Mouse (Mus musculus) ES-Bruce4 (cell line): Measurements from ENCODE around the gene Terb2. TPM values are rescaled to one million over a fixed set of nuclear protein-coding genes. Genes with fewer than 3 reads are reported as not detected.
"Not testable (repeated sequence)": the region's sequence is repeated elsewhere in the genome, so short reads cannot be mapped to it uniquely, and the experiment has no call there.

Experiments
- H3K27ac ChIP-seq: 2 replicates; pipeline ENCODE4 v1.5.1; 2012; ENCODE audit warnings: low read length, inconsistent platforms; ENCODE audit not compliant: insufficient read depth
- H3K27me3 ChIP-seq: 2 replicates; pipeline ENCODE4 v1.6.1; 2012; ENCODE audit warnings: mild to moderate bottlenecking, low read length, inconsistent platforms; ENCODE audit not compliant: control insufficient read depth, poor library complexity, insufficient read depth, severe bottlenecking
- H3K36me3 ChIP-seq: 2 replicates; pipeline ENCODE4 v1.6.1; 2012; ENCODE audit warnings: inconsistent platforms, mild to moderate bottlenecking, low read length, moderate library complexity; ENCODE audit not compliant: control insufficient read depth, poor library complexity, insufficient read depth, severe bottlenecking
- H3K4me1 ChIP-seq: one replicate; pipeline ENCODE4 v1.8.1; 2011; ENCODE audit warnings: low read length; ENCODE audit not compliant: control insufficient read depth, insufficient read depth
- H3K4me3 ChIP-seq: 2 replicates; pipeline ENCODE4 v1.5.1; 2011; ENCODE audit warnings: low read depth, mild to moderate bottlenecking, low read length
- H3K9ac ChIP-seq: 2 replicates; pipeline ENCODE4 v1.6.1; 2012; ENCODE audit warnings: low read depth, mild to moderate bottlenecking, inconsistent platforms; ENCODE audit not compliant: poor library complexity, severe bottlenecking
- H3K9me3 ChIP-seq: replicated peaks from 2 replicates; pipeline ENCODE4 v1.6.1; 2012; ENCODE audit warnings: mild to moderate bottlenecking, low read length, inconsistent platforms; ENCODE audit not compliant: control insufficient read depth, poor library complexity, insufficient read depth, severe bottlenecking
- CTCF ChIP-seq: IDR thresholded peaks from one replicate; pipeline ENCODE4 v1.8.1; 2011; ENCODE audit warnings: low read depth, low read length
- EP300 ChIP-seq: IDR thresholded peaks from 2 replicates; pipeline ENCODE4 v1.6.1; 2011; ENCODE audit warnings: low read depth, low read length; ENCODE audit not compliant: insufficient read depth
- POLR2A ChIP-seq: IDR thresholded peaks from one replicate; pipeline ENCODE4 v1.8.1; 2011; ENCODE audit warnings: low read length; ENCODE audit not compliant: insufficient read depth
- polyA plus RNA-seq: library from polyadenylated mRNA; stranded (reverse); fragments of >200 nt; gene quantifications from 2 replicates; pipeline ENCODE4 v1.2.4, GENCODE M21; 2011; ENCODE audit warnings: low read depth; ENCODE audit not compliant: missing spikeins, insufficient read depth, insufficient read length

The Terb2 gene
- polyA plus RNA-seq, 1 experiment = 0.60 TPM

DNA sequence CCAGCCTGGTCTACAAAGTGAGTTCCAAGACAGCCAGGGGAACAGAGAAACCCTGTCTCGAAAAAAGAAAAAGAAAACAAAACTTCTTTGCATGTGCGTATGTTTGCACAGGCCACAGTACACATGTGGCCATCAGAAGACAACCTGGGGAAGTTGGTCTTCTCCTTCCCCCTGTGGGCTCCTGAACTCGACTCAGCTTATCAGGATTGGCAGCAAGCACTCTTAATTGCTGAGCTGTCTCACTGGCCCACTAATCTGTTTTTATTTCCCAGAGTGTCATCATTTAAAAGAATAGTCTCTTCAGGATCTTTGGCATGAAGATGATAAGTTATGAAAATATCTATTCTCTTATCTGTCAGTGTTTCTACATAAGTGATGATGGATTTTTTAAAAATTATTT is 5.8 kb downstream of the Terb2 start:
- H3K9ac ChIP-seq = no peak overlapping the region
- no peak overlapping the region for H3K4me3 ChIP-seq
- TF ChIP-seq POLR2A (no peak), CTCF (no peak), EP300 (no peak)
- no peak overlapping the region for H3K27ac ChIP-seq
- no peaks in the 10 kb centered on the region for H3K9me3 ChIP-seq
- no peaks in the 10 kb centered on the region for H3K4me1 ChIP-seq
- H3K36me3 ChIP-seq = no peaks in the 10 kb centered on the region
- no peaks in the 10 kb centered on the region for H3K27me3 ChIP-seq

DNA sequence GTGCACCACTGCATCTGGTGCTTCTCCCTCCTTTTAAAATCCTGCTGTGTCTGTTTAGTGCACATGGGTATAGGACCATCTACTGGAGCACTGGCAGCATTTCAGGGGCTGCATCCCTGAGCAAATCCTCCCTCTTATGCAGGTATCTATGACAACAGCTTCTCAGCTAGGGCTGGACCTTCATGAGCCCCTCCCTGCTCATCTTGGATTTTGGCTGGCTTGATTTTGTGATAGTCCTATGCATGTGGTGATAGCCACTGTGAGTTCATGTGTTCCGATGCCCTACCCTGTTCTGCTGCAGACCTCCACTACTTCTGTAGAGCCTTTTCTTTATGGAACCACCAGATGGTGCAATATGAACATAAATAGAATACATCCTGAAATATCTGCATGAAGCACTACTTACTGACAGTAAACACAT is 8.4 kb downstream of the Terb2 start:
- Histone ChIP-seq H3K4me1 (no peaks in the 10 kb centered on the region), H3K4me3 (no peak overlapping the region), H3K9me3 (no peaks in the 10 kb centered on the region), H3K36me3 (no peaks in the 10 kb centered on the region), H3K27ac (no peak overlapping the region), H3K27me3 (no peaks in the 10 kb centered on the region), H3K9ac (no peak overlapping the region)
- TF ChIP-seq POLR2A (no peak), CTCF (no peak), EP300 (no peak)

DNA sequence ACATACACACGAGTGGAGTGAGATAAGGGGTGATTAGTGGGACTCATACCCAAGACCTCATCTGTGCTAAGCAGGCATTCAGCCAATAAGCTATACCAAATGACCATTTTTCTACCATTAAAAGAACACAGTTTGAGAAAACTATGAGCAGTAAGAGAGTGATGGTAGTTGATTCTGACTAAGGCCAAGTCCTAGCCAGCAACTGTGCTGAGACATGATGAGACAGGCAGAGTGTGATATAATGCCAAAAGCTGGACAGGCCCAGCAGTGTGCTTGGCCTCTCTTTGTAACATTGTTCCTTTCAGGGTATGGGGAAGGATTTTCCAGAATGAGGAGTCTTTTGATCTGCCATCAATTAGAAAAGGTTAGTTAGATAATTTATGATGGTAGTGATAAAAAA is 15.4 kb downstream of the Terb2 start:
- Histone ChIP-seq H3K9ac (no peak overlapping the region), H3K27me3 (no peaks in the 10 kb centered on the region), H3K36me3 (no peaks in the 10 kb centered on the region), H3K27ac (no peak overlapping the region), H3K9me3 (no peaks in the 10 kb centered on the region), H3K4me1 (no peaks in the 10 kb centered on the region), H3K4me3 (no peak overlapping the region)
- TF ChIP-seq EP300 (no peak), CTCF (no peak), POLR2A (no peak)

DNA sequence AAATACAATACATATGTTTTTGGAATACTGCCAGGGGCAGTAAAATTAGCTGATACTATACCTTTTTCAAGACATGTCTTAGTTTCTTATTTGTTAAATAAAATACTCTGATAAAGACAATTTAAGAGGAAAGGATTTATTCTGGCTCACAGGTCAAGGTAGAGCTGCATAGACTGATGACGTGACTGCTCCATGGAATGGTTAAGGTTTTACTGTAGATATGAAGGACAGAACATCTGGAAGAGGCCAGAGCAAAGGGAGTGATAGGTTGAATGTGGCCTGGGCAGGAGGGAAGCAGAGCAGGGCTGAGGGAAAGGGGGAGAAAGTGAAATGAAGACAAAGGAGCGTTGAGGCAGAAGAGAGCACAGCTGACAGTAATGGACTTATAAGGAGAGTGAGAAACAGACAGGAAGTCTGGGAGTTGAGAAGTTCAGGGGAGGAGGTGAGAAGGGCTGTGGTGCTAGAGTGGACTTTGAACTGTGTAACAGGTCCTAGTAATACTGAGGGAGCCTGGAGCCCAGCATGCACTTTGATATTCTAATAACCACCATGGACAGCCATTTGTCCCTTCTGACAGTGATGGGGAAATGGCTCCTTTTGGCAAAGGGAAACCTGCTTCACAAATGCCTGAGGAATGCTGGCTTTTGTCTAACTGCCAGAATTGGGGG is 20.5 kb downstream of the Terb2 start:
- H3K4me3 ChIP-seq = no peak overlapping the region
- H3K36me3 ChIP-seq = no peaks in the 10 kb centered on the region
- no peaks in the 10 kb centered on the region for H3K4me1 ChIP-seq
- H3K27me3 ChIP-seq = no peaks in the 10 kb centered on the region
- no peak for TF ChIP-seq CTCF
- no peak for TF ChIP-seq EP300
- no peak for TF ChIP-seq POLR2A
- H3K9me3 ChIP-seq = no peaks in the 10 kb centered on the region
- no peak overlapping the region for H3K9ac ChIP-seq
- H3K27ac ChIP-seq = no peak overlapping the region

DNA sequence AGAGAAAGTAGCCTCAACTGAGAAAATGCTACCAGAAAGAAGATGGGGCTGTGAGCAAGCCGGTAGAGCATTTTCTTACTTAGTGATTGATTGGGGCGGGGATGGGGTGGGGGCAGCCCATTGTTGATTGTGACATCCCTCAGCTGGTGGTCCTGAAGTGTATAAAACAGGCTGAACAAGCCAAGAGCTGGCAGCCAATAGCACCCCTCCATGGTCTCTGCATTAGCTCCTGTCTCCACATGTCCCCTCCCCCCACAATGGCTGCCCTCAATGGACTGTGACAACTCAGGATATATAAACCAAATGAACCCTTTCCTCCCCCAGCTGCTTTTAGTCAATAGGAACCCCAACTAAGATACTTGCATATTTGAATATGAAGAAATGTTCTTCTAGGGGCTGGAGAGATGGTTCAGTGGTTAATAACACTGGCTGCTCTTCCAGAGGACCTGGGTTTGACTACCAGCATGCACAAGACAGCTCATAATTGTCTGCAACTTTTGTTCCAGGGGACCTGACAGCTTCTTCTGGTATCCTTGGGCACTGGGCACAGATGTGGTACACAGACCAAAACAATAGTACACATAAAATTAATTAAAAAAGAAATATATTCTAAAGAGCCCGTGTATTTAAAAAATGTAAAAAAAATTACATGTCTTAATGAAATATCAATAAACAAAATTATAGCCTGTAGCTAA is 24.6 kb downstream of the Terb2 start:
- H3K4me1 ChIP-seq = no peaks in the 10 kb centered on the region
- H3K36me3 ChIP-seq = no peaks in the 10 kb centered on the region
- no peaks in the 10 kb centered on the region for H3K27me3 ChIP-seq
- no peak overlapping the region for H3K27ac ChIP-seq
- TF ChIP-seq EP300 (no peak), POLR2A (no peak), CTCF (no peak)
- H3K9ac ChIP-seq = no peak overlapping the region
- no peaks in the 10 kb centered on the region for H3K9me3 ChIP-seq
- H3K4me3 ChIP-seq = no peak overlapping the region

DNA sequence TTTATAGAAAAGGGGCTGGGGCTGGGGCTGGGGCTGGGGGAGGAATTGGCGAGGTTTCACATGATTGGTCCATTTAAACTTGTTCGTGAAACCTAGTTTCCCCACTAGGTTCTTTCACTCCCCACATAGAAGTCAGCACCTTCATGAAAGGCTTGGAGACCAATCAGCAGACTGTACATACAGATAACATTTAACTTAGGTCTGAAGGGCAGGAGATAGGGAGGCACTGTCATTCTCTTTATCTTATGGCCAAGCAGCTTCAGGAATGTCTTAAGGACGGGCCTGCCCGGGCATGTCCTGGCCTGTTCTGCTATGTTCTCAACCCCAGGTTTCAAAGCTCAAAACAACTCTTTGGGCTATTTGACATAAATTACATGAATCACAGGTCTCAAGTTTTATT is 31.0 kb downstream of the Terb2 start:
- not testable (repeated sequence) for H3K27me3 ChIP-seq, H3K36me3 ChIP-seq, H3K4me3 ChIP-seq, H3K9ac ChIP-seq, H3K4me1 ChIP-seq
- peaks cover 11% of the 10 kb centered on the region; the same call in 1 of the 2 replicates for H3K9me3 ChIP-seq
- H3K27ac ChIP-seq = peak overlapping the region; percentile 71
